Mouse (Mus musculus): ENCODE data around the gene Nnat. TPM values are rescaled to one million over a fixed set of nuclear protein-coding genes. Genes with fewer than 3 reads are reported as not detected.

The Nnat gene
- polyA plus RNA-seq, 1 experiment from 2014 or later: 8,644 TPM

Small RNA genes lying within 50 kb of the gene (microRNA-seq; reads per million reads assigned to microRNA genes)
- 8.5 reads per million, percentile 26 among the genes with 10 or more reads in this experiment for gene Gm23134

Other genes starting within 250 kb of the Nnat start
- 1.6 and 3.4 TPM in 2 replicates for gene Ghrh, start 212.6 kb upstream of the Nnat start, polyA plus RNA-seq (2015; fragmentation: Nextera tagmentation; extraction: Ambion mirVana)
- 88.1 and 91.0 TPM in 2 replicates for gene Manbal, start 192.5 kb upstream of the Nnat start, polyA plus RNA-seq (2015; fragmentation: Nextera tagmentation; extraction: Ambion mirVana)
- 31.6 and 39.1 TPM in 2 replicates for gene Src, start 141.6 kb upstream of the Nnat start, polyA plus RNA-seq (2015; fragmentation: Nextera tagmentation; extraction: Ambion mirVana)
- 246 and 256 TPM in 2 replicates for gene Blcap, start 11.2 kb downstream of the Nnat start, polyA plus RNA-seq (2015; fragmentation: Nextera tagmentation; extraction: Ambion mirVana)
- gene Ctnnbl1, start 177.3 kb downstream of the Nnat start, polyA plus RNA-seq (2015; fragmentation: Nextera tagmentation; extraction: Ambion mirVana): 87.5 and 87.8 TPM in 2 replicates